Mouse (Mus musculus): ENCODE results near the gene Lrrc51. TPM values are rescaled to one million over a fixed set of nuclear protein-coding genes. Genes with fewer than 3 reads are reported as not detected.
"Not testable (repeated sequence)": the region's sequence is repeated elsewhere in the genome, so short reads cannot be mapped to it uniquely, and the experiment has no call there.

The Lrrc51 gene
- 1 to 10 TPM; 5.4 to 5.5 TPM for total RNA-seq (2021)
- long read RNA-seq, experiment 1, transcript Lrrc51-206 (5 exons, 821 nt), result major isoform, 5 of 8 reads
- long read RNA-seq, experiment 1, partial matches to known transcripts, result 2 of 8 reads
- long read RNA-seq, experiment 1, other reads (novel, unspliced or antisense), result 1 of 8 reads
- long read RNA-seq, experiment 2, partial matches to known transcripts, result 3 of 7 reads
- long read RNA-seq, experiment 2, other reads (novel, unspliced or antisense), result 2 of 7 reads

GRCm38 (mm10) chr7:101933751-101934240, at the start of gene Lrrc51, which contains the start of gene Numa1:
Lrrc51 (minus strand) TSS chr7:101933895.
Numa1 (plus strand) TSS chr7:101934111.
- DNase-seq (ENCODE audit: low spot score in 2 of 2), result peak; percentile 95 to 96

GRCm38 (mm10) chr7:101982735-101983134, 49.0 kb upstream of the Lrrc51 start:
- no peak for DNase-seq (ENCODE audit: low spot score in 2 of 2)

GRCm38 (mm10) chr7:101974505-101974904, 40.8 kb upstream of the Lrrc51 start:
- no peak for DNase-seq (ENCODE audit: low spot score in 2 of 2)

GRCm38 (mm10) chr7:101973730-101974129, 40.0 kb upstream of the Lrrc51 start:
- DNase-seq (ENCODE audit: low spot score in 2 of 2), result no peak

GRCm38 (mm10) chr7:101971721-101972120, 38.0 kb upstream of the Lrrc51 start:
- DNase-seq (ENCODE audit: low spot score in 2 of 2), result no peak

GRCm38 (mm10) chr7:101970821-101971461, 37.2 kb upstream of the Lrrc51 start:
- peak; percentile 71 to 77 for DNase-seq (ENCODE audit: low spot score in 2 of 2)

GRCm38 (mm10) chr7:101970429-101970775, 36.7 kb upstream of the Lrrc51 start:
- DNase-seq (ENCODE audit: low spot score in 2 of 2), result peak; percentile 86 to 88

GRCm38 (mm10) chr7:101969694-101970428, 36.2 kb upstream of the Lrrc51 start:
- peak; percentile 75 to 85 for DNase-seq (ENCODE audit: low spot score in 2 of 2)

- DNase-seq (ENCODE audit: low spot score in 2 of 2), result no peak
Measured at GRCm38 (mm10) chr7:101968751-101969150, 35.1 kb upstream of the Lrrc51 start.

- no peak for DNase-seq (ENCODE audit: low spot score in 2 of 2)
Measured at GRCm38 (mm10) chr7:101967256-101967655, 33.6 kb upstream of the Lrrc51 start.

GRCm38 (mm10) chr7:101965606-101966005, 31.9 kb upstream of the Lrrc51 start:
- no peak for DNase-seq (ENCODE audit: low spot score in 2 of 2)

- no peak for DNase-seq (ENCODE audit: low spot score in 2 of 2)
Measured at GRCm38 (mm10) chr7:101964551-101964950, 30.9 kb upstream of the Lrrc51 start.

GRCm38 (mm10) chr7:101963621-101964020, 29.9 kb upstream of the Lrrc51 start:
- DNase-seq (ENCODE audit: low spot score in 2 of 2), result no peak

- no peak for DNase-seq (ENCODE audit: low spot score in 2 of 2)
Measured at GRCm38 (mm10) chr7:101962829-101963228, 29.1 kb upstream of the Lrrc51 start.

- DNase-seq (ENCODE audit: low spot score in 2 of 2), result no peak
Measured at GRCm38 (mm10) chr7:101956911-101957310, 23.2 kb upstream of the Lrrc51 start.

- no peak for DNase-seq (ENCODE audit: low spot score in 2 of 2)
Measured at GRCm38 (mm10) chr7:101956481-101956880, 22.8 kb upstream of the Lrrc51 start.

GRCm38 (mm10) chr7:101955862-101956261, 22.2 kb upstream of the Lrrc51 start:
- DNase-seq (ENCODE audit: low spot score in 2 of 2), result no peak

- DNase-seq (ENCODE audit: low spot score in 2 of 2), result no peak
Measured at GRCm38 (mm10) chr7:101955276-101955675, 21.6 kb upstream of the Lrrc51 start.

- peak; percentile 25 to 36 for DNase-seq (ENCODE audit: low spot score in 2 of 2)
Measured at GRCm38 (mm10) chr7:101954163-101954562, 20.5 kb upstream of the Lrrc51 start.

- DNase-seq (ENCODE audit: low spot score in 2 of 2), result no peak
Measured at GRCm38 (mm10) chr7:101952098-101952497, 18.4 kb upstream of the Lrrc51 start.

GRCm38 (mm10) chr7:101951648-101952047, 18.0 kb upstream of the Lrrc51 start:
- DNase-seq (ENCODE audit: low spot score in 2 of 2), result no peak

GRCm38 (mm10) chr7:101949008-101949407, 15.3 kb upstream of the Lrrc51 start:
- DNase-seq (ENCODE audit: low spot score in 2 of 2), result not testable (repeated sequence)

All from left cerebral cortex, adult 18-20 months (tissue).